Mouse (Mus musculus) neural tube, embryonic 15.5 days (tissue): ENCODE data around the gene Gm3336. TPM values are rescaled to one million over a fixed set of nuclear protein-coding genes. Genes with fewer than 3 reads are reported as not detected.

ENCODE experiments used
- ATAC-seq: fragments of 200-750 bp; cut with Nextera tagmentation; 2 replicates; pipeline ENCODE4 v1.8.0; 2017; ENCODE audit warnings: mild to moderate bottlenecking, moderate TSS enrichment, moderate library complexity; ENCODE audit not compliant: low FRiP score
- H3K27ac ChIP-seq: fragments of 300-500 bp; sonication (generic); replicated peaks from 2 replicates; pipeline ENCODE4 v1.5.1; 2015; ENCODE audit warnings: mild to moderate bottlenecking, inconsistent platforms
- H3K27me3 ChIP-seq: fragments of 300-500 bp; sonication (generic); replicated peaks from 2 replicates; pipeline ENCODE4 v1.6.1; 2015; ENCODE audit warnings: inconsistent platforms
- H3K36me3 ChIP-seq: fragments of 300-500 bp; sonication (generic); 2 replicates; pipeline ENCODE4 v1.6.1; 2015; ENCODE audit warnings: inconsistent platforms
- H3K4me1 ChIP-seq: fragments of 300-500 bp; sonication (generic); 2 replicates; pipeline ENCODE4 v1.6.1; 2015; ENCODE audit warnings: inconsistent platforms
- H3K4me2 ChIP-seq: fragments of 300-500 bp; sonication (generic); 2 replicates; pipeline ENCODE4 v1.6.1; 2015; ENCODE audit warnings: inconsistent platforms, mild to moderate bottlenecking, moderate library complexity
- H3K4me3 ChIP-seq: fragments of 300-500 bp; sonication (generic); replicated peaks from 2 replicates; pipeline ENCODE4 v1.5.1; 2015; ENCODE audit warnings: mild to moderate bottlenecking, inconsistent platforms
- H3K9ac ChIP-seq: fragments of 300-500 bp; sonication (generic); replicated peaks from 2 replicates; pipeline ENCODE4 v1.6.1; 2015; ENCODE audit warnings: mild to moderate bottlenecking, inconsistent platforms
- H3K9me3 ChIP-seq: fragments of 300-500 bp; sonication (generic); replicated peaks from 2 replicates; pipeline ENCODE4 v1.6.1; 2016; ENCODE audit warnings: inconsistent platforms
- WGBS: fragments of 180-500 bp; shearing (Covaris S2); methylation state at CpG from one replicate; pipeline ENCODE4 v1.1.7; 2015; ENCODE audit warnings: mixed read lengths; 5-methylcytosine and 5-hydroxymethylcytosine counted together
- polyA plus RNA-seq: library from polyadenylated mRNA; unstranded; fragments of >200 nt; fragmentation: Nextera tagmentation; extraction: Ambion mirVana; gene quantifications from 2 replicates; pipeline ENCODE4 v1.2.1, GENCODE M21; 2015

Gm3336 gene
- polyA plus RNA-seq, 1 experiment from 2014 or later: not detected

DNA sequence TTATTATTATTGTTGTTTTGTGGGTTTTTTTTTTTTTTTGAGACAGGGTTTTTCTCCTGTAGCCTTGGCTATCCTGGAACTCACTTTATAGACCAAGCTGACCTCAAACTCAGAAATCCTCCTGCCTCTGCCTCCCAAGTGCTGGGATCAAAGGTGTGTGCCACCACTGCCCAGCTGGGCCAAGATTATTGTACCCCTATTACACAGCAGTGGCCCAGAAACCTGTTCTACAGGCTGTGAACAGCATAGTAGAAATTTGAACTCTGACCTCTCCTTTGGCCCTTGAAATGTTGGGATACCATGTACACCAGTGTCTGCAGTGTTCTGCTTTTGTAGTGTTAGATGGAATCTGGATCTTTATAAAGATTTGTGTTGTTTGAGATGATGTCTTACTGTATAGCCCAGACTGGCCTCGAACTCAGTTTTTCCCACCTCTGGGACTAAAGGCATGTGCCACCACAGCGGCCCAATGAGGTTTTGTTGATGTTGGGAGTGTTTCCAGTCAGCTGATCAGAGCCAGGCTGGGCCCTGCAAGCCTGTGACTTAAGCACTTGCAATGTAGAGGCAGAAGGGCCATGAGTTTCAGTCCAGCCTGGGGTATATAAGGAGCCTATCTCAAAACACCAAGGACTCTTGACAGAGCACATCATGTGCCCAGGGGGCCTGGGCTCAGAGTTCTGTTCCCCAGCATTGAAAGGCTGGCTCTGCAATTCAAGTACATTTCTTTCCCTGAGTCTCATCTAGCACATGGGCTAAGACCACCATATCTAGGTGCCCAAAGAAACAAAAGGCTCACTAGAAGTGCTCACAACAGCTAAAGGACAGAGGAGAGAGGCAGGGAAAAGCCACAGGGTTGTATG, 16.1 kb upstream of the Gm3336 start:
- 77% methylated on average over 2 of the region's 2 CpGs for WGBS
- ATAC-seq: no peak

DNA sequence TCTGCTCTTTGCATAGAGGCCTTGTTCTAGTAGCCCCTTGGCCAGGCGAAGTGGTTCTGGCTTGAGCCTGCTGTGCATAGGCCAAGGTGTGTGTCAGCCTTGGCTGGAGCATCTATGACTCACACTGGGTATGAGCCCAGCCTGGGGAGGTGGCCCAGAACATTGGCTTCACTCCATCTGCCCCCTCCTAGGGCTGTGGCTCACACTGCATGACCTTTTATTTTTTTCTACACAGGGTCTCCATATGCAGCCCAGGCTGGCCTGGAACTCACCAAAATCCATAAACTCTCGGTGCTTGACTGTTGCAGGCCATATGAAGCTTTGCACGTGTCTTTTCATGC, 15.5 kb upstream of the Gm3336 start:
- no peak for ATAC-seq
- H3K4me2 ChIP-seq: peak overlapping the region; percentile 70
- H3K27me3 ChIP-seq: no peaks in the 10 kb centered on the region
- 86% methylated on average over 3 of the region's 3 CpGs for WGBS
- H3K4me1 ChIP-seq: peaks cover 39% of the 10 kb centered on the region
- H3K27ac ChIP-seq: 0 out of 2 replicates have a peak overlapping the region, but pooled peaks have one; percentile 33
- no peaks in the 10 kb centered on the region for H3K9me3 ChIP-seq
- H3K9ac ChIP-seq: no peak overlapping the region
- H3K36me3 ChIP-seq: no peaks in the 10 kb centered on the region; the same call in 1 of the 2 replicates
- no peak overlapping the region for H3K4me3 ChIP-seq

More for the DNA sequence above, 16.1 kb upstream of the Gm3336 start:
- Histone ChIP-seq H3K4me1 (peaks cover 45% of the 10 kb centered on the region), H3K4me2 (peak overlapping the region; percentile 70), H3K9ac (no peak overlapping the region), H3K4me3 (no peak overlapping the region; the same call in 1 of the 2 replicates), H3K27ac (no peak overlapping the region), H3K27me3 (no peaks in the 10 kb centered on the region), H3K36me3 (no peaks in the 10 kb centered on the region; the same call in 1 of the 2 replicates), H3K9me3 (no peaks in the 10 kb centered on the region)

DNA sequence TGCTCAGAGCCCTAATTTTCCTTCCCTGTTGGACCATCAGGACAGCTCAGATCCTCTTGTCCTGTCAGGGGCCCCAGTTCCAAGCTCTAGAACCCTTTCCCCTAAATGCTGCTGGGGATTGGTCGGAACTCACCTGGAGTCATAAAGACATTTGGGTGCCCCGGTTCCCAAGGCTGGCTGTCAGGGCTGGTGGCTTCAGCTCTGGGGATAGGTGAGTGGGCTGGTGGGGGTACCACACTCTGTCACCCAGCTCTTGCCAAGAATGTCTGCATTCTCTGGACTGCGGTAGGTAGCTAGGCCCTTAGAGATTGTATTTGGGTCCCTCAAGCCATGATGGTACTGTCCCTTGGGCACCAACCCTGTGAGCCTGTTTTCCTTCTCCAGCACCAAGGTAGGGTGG, 15.1 kb upstream of the Gm3336 start, which contains the start of gene Iqcn:
Iqcn (plus strand) TSS at position 171 of the 400 bp plus-strand sequence.
- Histone ChIP-seq H3K4me2 (peak within 1 kb of the TSS; percentile 70), H3K9ac (no peak within 1 kb of the TSS), H3K27ac (0 out of 2 replicates have a peak within 1 kb of the TSS, but pooled peaks have one; percentile 33), H3K4me3 (no peak within 1 kb of the TSS; the same call in 1 of the 2 replicates), H3K4me1 (peaks cover 34% of the 10 kb centered on the region), H3K36me3 (no peaks in the 10 kb centered on the region; the same call in 1 of the 2 replicates), H3K27me3 (no peaks in the 10 kb centered on the region), H3K9me3 (no peaks in the 10 kb centered on the region)
- 90% methylated on average over 3 of the region's 3 CpGs for WGBS
- ATAC-seq: no peak

DNA sequence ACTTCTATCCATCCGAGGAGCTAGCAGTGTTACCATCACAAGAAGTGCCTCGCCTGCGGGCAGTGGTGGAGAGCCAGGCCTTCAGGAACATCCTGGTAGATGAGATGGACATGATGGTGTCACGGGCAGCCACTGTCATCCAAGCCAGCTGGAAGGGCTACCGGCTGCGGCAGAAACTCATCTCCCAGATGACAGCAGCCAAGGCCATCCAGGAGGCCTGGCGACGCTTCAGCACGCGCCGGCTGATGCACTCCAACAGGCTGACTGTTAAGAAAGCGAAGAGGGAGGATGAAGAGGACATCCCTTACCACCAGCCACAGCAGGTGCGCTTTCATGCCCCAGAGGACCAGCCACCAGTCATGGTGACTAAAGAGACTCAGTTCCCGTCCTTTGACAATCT, 10.1 kb upstream of the Gm3336 start:
- Histone ChIP-seq H3K4me3 (no peak overlapping the region), H3K27ac (no peak overlapping the region), H3K27me3 (no peaks in the 10 kb centered on the region), H3K9me3 (no peaks in the 10 kb centered on the region), H3K4me1 (peaks cover 8% of the 10 kb centered on the region), H3K4me2 (no peak overlapping the region), H3K36me3 (no peaks in the 10 kb centered on the region; the same call in 1 of the 2 replicates), H3K9ac (no peak overlapping the region)
- no peak for ATAC-seq
- WGBS: 93% methylated on average over 14 of the region's 14 CpGs

DNA sequence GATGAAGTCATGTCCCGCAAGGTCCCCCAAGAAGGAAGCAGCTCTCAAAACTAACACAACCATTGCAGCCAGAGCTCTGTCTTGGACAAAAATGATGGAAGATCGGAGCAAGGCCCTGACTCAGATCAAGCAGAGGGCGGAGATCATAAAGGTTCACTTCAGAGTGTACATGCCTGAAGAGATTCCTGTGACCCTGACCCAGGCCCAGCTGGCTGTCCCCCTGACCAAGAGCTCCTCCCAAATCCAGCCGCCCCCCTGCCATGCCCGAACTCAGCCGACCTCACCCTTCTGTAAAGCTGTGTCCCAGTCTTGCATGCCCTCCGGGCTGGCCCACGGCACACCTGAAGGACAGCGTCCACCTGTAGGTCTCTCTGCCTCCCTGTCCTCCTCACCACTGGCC, 8.5 kb upstream of the Gm3336 start:
- H3K4me1 ChIP-seq: no peaks in the 10 kb centered on the region
- 95% methylated on average over 9 of the region's 9 CpGs for WGBS
- no peak overlapping the region for H3K27ac ChIP-seq
- H3K9ac ChIP-seq: no peak overlapping the region
- H3K27me3 ChIP-seq: no peaks in the 10 kb centered on the region
- no peak overlapping the region for H3K4me2 ChIP-seq
- no peak for ATAC-seq
- H3K4me3 ChIP-seq: no peak overlapping the region
- H3K36me3 ChIP-seq: no peaks in the 10 kb centered on the region
- no peaks in the 10 kb centered on the region for H3K9me3 ChIP-seq

DNA sequence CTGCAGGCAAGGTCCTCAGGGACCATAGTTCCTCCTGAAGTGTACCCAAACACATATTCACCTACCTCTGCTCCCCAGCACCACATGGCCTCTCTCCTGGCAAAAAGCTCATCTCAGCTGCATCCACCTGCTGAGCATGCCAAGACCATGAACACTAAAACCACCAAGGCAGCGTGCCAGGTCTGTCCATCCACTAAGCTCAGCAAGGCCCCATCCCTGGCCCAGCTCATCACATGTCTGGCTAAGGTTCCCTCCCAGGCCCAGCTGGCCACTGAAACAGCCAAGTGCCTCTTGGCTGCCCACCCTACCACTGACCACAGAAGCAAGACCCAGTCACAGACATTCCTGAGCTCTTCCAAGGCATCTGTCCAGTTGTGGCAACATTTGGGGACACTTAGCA, 8.0 kb upstream of the Gm3336 start:
- H3K9me3 ChIP-seq: no peaks in the 10 kb centered on the region
- ATAC-seq: no peak
- H3K36me3 ChIP-seq: no peaks in the 10 kb centered on the region
- no peak overlapping the region for H3K9ac ChIP-seq
- H3K27ac ChIP-seq: no peak overlapping the region
- WGBS: 95% methylated on average over 1 of the region's 1 CpGs
- H3K4me3 ChIP-seq: no peak overlapping the region
- H3K4me2 ChIP-seq: no peak overlapping the region
- H3K4me1 ChIP-seq: no peaks in the 10 kb centered on the region
- H3K27me3 ChIP-seq: no peaks in the 10 kb centered on the region

DNA sequence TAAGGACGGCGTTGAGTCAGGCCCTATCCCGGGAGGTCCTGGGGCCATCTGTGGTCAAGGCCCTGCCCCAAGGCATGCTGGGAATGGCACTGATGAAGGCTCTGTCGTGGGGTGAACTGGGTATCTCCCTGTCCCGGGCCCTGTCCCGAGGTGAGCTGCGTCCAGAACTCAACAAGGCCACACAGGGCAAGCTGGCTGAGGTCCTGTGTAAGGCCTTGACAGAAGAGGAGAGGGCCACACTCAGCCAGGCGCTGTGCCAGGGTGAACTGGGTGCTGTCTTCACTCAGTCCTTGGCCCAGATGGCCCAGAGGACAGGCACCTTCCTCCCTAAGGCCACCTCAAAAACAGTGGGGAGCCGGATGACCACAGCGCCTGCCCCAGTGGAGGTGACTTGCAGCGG, 7.3 kb upstream of the Gm3336 start:
- no peaks in the 10 kb centered on the region for H3K36me3 ChIP-seq
- H3K4me1 ChIP-seq: no peaks in the 10 kb centered on the region
- no peak overlapping the region for H3K27ac ChIP-seq
- WGBS: 89% methylated on average over 11 of the region's 11 CpGs
- H3K9me3 ChIP-seq: no peaks in the 10 kb centered on the region
- ATAC-seq: no peak
- no peak overlapping the region for H3K9ac ChIP-seq
- no peak overlapping the region for H3K4me3 ChIP-seq
- H3K27me3 ChIP-seq: no peaks in the 10 kb centered on the region
- no peak overlapping the region for H3K4me2 ChIP-seq

DNA sequence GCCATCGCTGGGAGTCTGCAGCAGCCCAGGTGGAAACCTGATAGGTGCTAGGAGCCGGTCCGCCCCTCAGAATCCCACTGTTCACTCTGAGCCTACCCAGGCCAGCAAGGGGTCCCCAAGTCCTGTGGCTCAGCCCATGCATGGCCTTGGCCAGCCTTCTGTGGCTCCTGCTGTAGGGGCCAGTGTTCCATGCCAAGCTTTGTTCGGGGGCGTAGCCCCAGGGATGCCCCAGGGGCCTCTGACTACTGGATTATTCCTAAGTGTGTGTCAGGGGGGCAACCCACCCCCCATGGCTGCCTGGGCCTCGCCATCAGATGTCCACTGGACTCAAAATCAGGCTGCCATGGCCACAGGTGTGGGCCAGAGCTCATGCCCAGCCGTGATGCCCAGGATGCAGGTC, 4.4 kb upstream of the Gm3336 start:
- Histone ChIP-seq H3K4me2 (no peak overlapping the region), H3K36me3 (no peaks in the 10 kb centered on the region), H3K4me1 (no peaks in the 10 kb centered on the region), H3K27ac (no peak overlapping the region), H3K9me3 (no peaks in the 10 kb centered on the region), H3K4me3 (no peak overlapping the region), H3K27me3 (0 out of 2 replicates have a peak, but pooled peaks cover 2% of the 10 kb centered on the region), H3K9ac (no peak overlapping the region)
- 87% methylated on average over 7 of the region's 7 CpGs for WGBS
- ATAC-seq: 0 out of 2 replicates have a peak, but pooled peaks have one; percentile 8

DNA sequence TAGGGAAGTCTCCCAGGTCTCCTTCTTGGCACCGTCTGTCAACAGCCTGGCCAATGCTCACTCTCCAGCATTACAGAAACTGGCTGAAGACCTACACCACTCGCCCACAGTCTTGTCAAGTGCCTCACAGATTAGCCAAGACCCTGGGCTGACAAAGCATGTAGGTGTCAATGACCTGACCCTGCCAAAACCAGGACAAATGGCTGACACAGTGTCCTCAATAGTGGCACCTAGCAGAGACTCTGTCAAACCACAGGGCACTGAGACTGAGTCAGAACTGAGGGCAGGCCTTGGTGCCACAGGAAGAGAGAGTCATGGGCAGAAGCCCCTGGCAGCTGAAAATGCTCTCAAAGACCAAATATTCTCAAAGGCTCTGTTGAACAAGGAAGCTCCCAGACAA, 3.3 kb upstream of the Gm3336 start:
- ATAC-seq: no peak
- Histone ChIP-seq H3K4me1 (no peaks in the 10 kb centered on the region), H3K36me3 (no peaks in the 10 kb centered on the region), H3K9me3 (no peaks in the 10 kb centered on the region), H3K9ac (no peak overlapping the region), H3K27ac (no peak overlapping the region), H3K27me3 (peaks cover 2% of the 10 kb centered on the region; the same call in 1 of the 2 replicates), H3K4me2 (no peak overlapping the region), H3K4me3 (no peak overlapping the region)
- 79% methylated on average over 2 of the region's 2 CpGs for WGBS

DNA sequence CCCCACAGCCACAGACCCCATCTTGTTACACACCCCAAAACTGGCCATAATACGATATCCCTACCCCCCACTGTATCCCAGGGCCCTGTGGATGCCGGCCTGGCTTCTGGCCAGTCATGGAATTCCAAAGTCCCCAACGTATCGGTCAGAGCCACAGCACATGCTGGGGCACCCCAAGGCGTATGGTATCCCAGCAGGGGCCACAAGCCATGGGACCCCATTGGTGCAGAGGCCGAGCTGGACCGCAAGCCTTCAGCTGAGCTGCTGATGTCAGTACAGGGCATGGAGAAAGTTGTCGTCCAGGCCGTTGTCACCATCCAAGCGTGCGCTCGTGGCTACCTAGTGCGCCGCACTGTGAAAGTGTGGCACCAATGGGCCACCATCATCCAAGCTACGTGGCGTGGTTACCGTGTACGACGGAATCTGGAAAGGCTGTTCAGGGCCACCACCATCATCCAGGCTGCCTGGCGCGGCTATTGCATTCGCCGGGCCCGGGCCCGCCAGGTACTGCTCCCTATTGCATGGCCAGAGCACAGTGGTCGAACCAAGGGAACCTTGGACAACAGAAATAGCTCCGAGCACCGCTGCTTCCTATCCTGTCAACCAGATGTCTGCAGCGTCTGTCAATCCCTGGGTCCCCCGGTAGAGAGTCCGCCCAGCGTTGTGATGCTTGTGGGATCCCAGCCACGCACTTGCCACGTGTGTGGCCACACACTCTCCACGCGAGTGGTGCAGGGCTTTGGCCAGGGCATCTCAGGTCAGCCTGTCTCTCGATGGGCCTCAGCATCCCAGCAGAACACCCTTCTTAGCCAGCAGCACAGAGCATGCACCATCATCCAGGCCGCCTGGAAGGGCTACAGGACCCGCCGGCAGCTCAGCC, 1.6 kb upstream of the Gm3336 start:
- Histone ChIP-seq H3K9ac (no peak overlapping the region), H3K4me1 (no peaks in the 10 kb centered on the region), H3K36me3 (no peaks in the 10 kb centered on the region), H3K27ac (no peak overlapping the region), H3K4me2 (no peak overlapping the region), H3K9me3 (no peaks in the 10 kb centered on the region), H3K4me3 (no peak overlapping the region), H3K27me3 (peaks cover 2% of the 10 kb centered on the region; the same call in 1 of the 2 replicates)
- ATAC-seq: no peak
- WGBS: 87% methylated on average over 40 of the region's 40 CpGs

DNA sequence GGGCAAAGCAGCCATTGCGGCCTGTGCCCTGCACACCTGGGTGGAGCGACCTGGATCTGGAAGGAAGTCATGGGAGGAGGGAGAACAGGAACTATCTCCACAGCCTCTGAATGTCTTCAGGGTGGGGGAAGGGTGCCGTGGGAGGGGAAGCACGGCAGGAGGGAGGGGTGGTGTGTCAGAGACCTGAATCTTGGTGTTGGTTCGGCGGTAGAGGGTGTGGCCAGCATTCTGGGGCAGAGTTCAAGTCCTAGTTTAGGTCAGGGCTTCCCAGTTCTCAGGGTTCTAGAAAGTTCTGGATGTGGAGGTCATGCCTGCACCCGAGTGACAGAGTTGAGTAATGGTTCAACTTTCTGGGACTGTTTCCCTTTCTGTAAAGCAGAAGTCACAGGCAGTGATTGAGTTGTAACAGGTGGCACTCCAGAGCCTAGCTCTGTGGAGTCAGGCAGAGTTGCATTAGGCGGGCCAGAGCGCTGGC, 1.5 kb downstream of the Gm3336 start:
- ATAC-seq: no peak
- Histone ChIP-seq H3K36me3 (no peaks in the 10 kb centered on the region), H3K27ac (no peak overlapping the region), H3K4me1 (no peaks in the 10 kb centered on the region), H3K9me3 (no peaks in the 10 kb centered on the region), H3K27me3 (peaks cover 2% of the 10 kb centered on the region; the same call in 1 of the 2 replicates), H3K4me3 (no peak overlapping the region), H3K4me2 (no peak overlapping the region), H3K9ac (no peak overlapping the region)
- WGBS: 69% methylated on average over 9 of the region's 9 CpGs
